1 mouse cellular context compared by ENCODE assay signal in genomic region chr11:29546762-29547161, GRCm38 (mm10).
TF ChIP-seq lines count a peak whose summit lies in the region.

No protein-coding gene starts in this region.

TF ChIP-seq in MEL, 35 proteins besides CTCF, POLR2A, EP300 and RAD21 (continued from another document):
- TF ChIP-seq UBTF (IDR thresholded peaks at IDR 0.05; ENCODE audit: borderline replicate concordance, insufficient read depth, low read depth, low read length) (no peak), NRF1 (IDR thresholded peaks at IDR 0.05; ENCODE audit: insufficient read depth, low read depth, low read length, poor library complexity, severe bottlenecking) (no peak), SMC3 (IDR thresholded peaks at IDR 0.05; ENCODE audit: low read depth, low read length) (no peak), MYC (IDR thresholded peaks at IDR 0.05; ENCODE audit: low read depth, low read length) (0 out of 2 replicates have a peak, but pooled peaks have one; percentile 4), MXI1 (IDR thresholded peaks at IDR 0.05; ENCODE audit: low read depth, low read length) (no peak), POLR2AphosphoS2 (IDR thresholded peaks at IDR 0.05; ENCODE audit: low read length) (no peak; the same call in 1 of the 2 replicates), GATA1 (IDR thresholded peaks at IDR 0.05; ENCODE audit: low read depth, low read length) (peak; percentile 64), ZC3H11A (IDR thresholded peaks at IDR 0.05; ENCODE audit: low read depth, low read length) (no peak), HCFC1 (IDR thresholded peaks at IDR 0.05; ENCODE audit: low read depth, low read length) (no peak), JUND (IDR thresholded peaks at IDR 0.05; ENCODE audit: low read depth, low read length) (peak; percentile 27; the same call in 1 of the 2 replicates), ELF1 (IDR thresholded peaks at IDR 0.05; ENCODE audit: low read depth, low read length) (0 out of 2 replicates have a peak, but pooled peaks have one; percentile 11), GABPA (IDR thresholded peaks at IDR 0.05; ENCODE audit: low read depth, low read length) (no peak), POLR2AphosphoS5 (IDR thresholded peaks at IDR 0.05; ENCODE audit: borderline replicate concordance, low read depth, low read length) (no peak), MEF2A (IDR thresholded peaks at IDR 0.05; ENCODE audit: extremely low read depth, insufficient replicate concordance, low read depth, low read length, poor library complexity, severe bottlenecking) (no peak), TCF12 (IDR thresholded peaks at IDR 0.05; ENCODE audit: low read depth, low read length) (no peak), NELFE (IDR thresholded peaks at IDR 0.05; ENCODE audit: low read depth, low read length) (no peak), CHD2 (IDR thresholded peaks at IDR 0.05; ENCODE audit: low read length) (no peak), USF2 (IDR thresholded peaks at IDR 0.05; ENCODE audit: borderline replicate concordance in 1 of 2, insufficient read depth in 1 of 2, low read depth in 1 of 2, low read length in 2 of 2) (no peak), SIN3A (IDR thresholded peaks at IDR 0.05; ENCODE audit: low read length) (0 out of 2 replicates have a peak, but pooled peaks have one; percentile 24), ZKSCAN1 (IDR thresholded peaks at IDR 0.05; ENCODE audit: low read depth, low read length) (no peak), ETS1 (IDR thresholded peaks at IDR 0.05; ENCODE audit: low read depth, low read length) (0 out of 2 replicates have a peak, but pooled peaks have one; percentile 24), MAX (IDR thresholded peaks at IDR 0.05; ENCODE audit: low read length) (no peak), TAL1 (IDR thresholded peaks at IDR 0.05; ENCODE audit: low read length) (no peak), MAFK (IDR thresholded peaks at IDR 0.05; ENCODE audit: borderline replicate concordance, low read depth, low read length) (0 out of 2 replicates have a peak, but pooled peaks have one; percentile 31)
